Mouse (Mus musculus): ENCODE results near the gene Clca2. TPM values are rescaled to one million over a fixed set of nuclear protein-coding genes. Genes with fewer than 3 reads are reported as not detected.
"Not testable (repeated sequence)": the region's sequence is repeated elsewhere in the genome, so short reads cannot be mapped to it uniquely, and the experiment has no call there.

Gene Clca2
- polyA plus RNA-seq, 1 experiment: 0.91 TPM

DNA sequence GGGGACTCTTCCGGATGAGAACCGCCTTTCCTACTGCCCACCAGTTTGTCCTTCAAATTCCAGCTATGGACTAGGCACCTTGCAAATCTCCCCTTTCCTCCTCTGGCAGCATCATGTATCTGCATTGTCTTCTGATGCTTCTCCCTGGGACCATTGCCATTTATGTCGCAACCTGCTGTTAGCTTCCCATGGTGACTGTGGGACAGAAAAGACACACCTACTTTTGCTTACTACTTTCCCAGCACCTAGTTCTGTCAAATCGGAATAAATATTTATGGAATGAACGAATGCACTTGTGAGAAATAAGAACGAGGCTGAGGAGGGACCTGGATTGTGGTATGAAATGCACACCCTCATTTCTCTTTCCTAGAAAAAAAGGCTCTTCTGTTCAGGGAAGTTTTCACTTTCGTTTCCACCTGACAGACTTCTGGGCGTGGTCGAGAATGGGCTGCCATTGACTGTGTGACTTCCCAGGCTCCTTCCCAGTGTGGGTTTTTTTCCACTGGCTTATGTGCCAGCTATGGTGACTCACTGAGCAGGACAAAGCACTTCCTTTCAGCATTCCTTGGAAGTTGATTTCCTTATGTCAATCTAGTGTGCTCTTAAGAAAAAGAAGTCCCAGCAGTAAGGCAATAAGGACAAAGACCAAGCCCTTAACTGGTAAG lies 2.8 kb upstream of the Clca2 start:
- DNase-seq: peak; percentile 26
- 43% methylated on average over 9 of the region's 9 CpGs for WGBS
- TF ChIP-seq CTCF (IDR thresholded peaks at IDR 0.05; ENCODE audit: insufficient read depth, low read length) (no peak), POLR2A (IDR thresholded peaks at IDR 0.05; ENCODE audit: borderline replicate concordance, extremely low read depth, low read depth, low read length) (no peak)
- Histone ChIP-seq H3K4me1 (ENCODE audit: control insufficient read depth, insufficient read depth, low read length) (peaks cover 4% of the 10 kb centered on the region), H3K4me3 (replicated peaks; ENCODE audit: extremely low read depth, low read depth, low read length) (peak overlapping the region; percentile 55)

- Histone ChIP-seq H3K4me1 (ENCODE audit: control insufficient read depth, insufficient read depth, low read length) (no peaks in the 10 kb centered on the region), H3K4me3 (replicated peaks; ENCODE audit: extremely low read depth, low read depth, low read length) (no peak overlapping the region)
- TF ChIP-seq CTCF (IDR thresholded peaks at IDR 0.05; ENCODE audit: insufficient read depth, low read length) (no peak), POLR2A (IDR thresholded peaks at IDR 0.05; ENCODE audit: borderline replicate concordance, extremely low read depth, low read depth, low read length) (no peak)
- WGBS: 44% methylated on average over 8 of the region's 8 CpGs
- no peak for DNase-seq
Observed at GRCm38 (mm10) chr3:145087857-145088598, 11.2 kb downstream of the Clca2 start.

- WGBS: 91% methylated on average over 14 of the region's 14 CpGs
- H3K4me3 ChIP-seq (replicated peaks; ENCODE audit: extremely low read depth, low read depth, low read length): no peak overlapping the region
- no peak for DNase-seq
- H3K4me1 ChIP-seq (ENCODE audit: control insufficient read depth, insufficient read depth, low read length): no peaks in the 10 kb centered on the region
- TF ChIP-seq CTCF (IDR thresholded peaks at IDR 0.05; ENCODE audit: insufficient read depth, low read length): no peak
- TF ChIP-seq POLR2A (IDR thresholded peaks at IDR 0.05; ENCODE audit: borderline replicate concordance, extremely low read depth, low read depth, low read length): no peak
Observed at GRCm38 (mm10) chr3:145086180-145086579, 13.1 kb downstream of the Clca2 start.

DNA sequence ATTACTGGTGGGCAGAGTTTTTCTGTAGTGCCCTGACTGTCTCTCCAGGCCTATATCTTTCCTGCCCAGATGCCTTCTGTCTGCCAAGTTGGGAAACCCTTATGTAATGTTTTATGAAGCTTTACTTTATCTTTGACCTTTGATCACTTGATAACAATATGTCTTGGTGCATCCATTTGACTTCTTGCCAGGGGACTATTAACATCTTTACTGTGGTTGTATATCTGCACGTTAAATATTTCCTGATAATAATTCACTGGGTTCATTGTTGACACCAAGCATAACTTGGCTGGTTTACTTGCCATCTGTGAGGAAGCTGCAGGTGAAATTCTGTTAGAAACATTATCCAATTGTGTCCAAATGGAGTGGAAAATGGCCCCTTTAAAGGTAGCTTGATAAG lies 16.2 kb downstream of the Clca2 start:
- Histone ChIP-seq H3K4me3 (replicated peaks; ENCODE audit: extremely low read depth, low read depth, low read length) (no peak overlapping the region), H3K4me1 (ENCODE audit: control insufficient read depth, insufficient read depth, low read length) (no peaks in the 10 kb centered on the region)
- TF ChIP-seq POLR2A (IDR thresholded peaks at IDR 0.05; ENCODE audit: borderline replicate concordance, extremely low read depth, low read depth, low read length): no peak
- no peak for TF ChIP-seq CTCF (IDR thresholded peaks at IDR 0.05; ENCODE audit: insufficient read depth, low read length)
- DNase-seq: no peak
- whole genome bisulfite sequencing: 46% methylated on average over 1 of the region's 1 CpGs

- Histone ChIP-seq H3K4me1 (ENCODE audit: control insufficient read depth, insufficient read depth, low read length) (no peaks in the 10 kb centered on the region), H3K4me3 (replicated peaks; ENCODE audit: extremely low read depth, low read depth, low read length) (no peak overlapping the region)
- 78% methylated on average over 8 of the region's 8 CpGs for WGBS
- TF ChIP-seq CTCF (IDR thresholded peaks at IDR 0.05; ENCODE audit: insufficient read depth, low read length) (no peak), POLR2A (IDR thresholded peaks at IDR 0.05; ENCODE audit: borderline replicate concordance, extremely low read depth, low read depth, low read length) (no peak)
- DNase-seq: no peak
Observed at GRCm38 (mm10) chr3:145080904-145081303, 18.3 kb downstream of the Clca2 start.

GRCm38 (mm10) chr3:145078405-145078804 lies 20.8 kb downstream of the Clca2 start:
- Histone ChIP-seq H3K4me3 (replicated peaks; ENCODE audit: extremely low read depth, low read depth, low read length) (no peak overlapping the region), H3K4me1 (ENCODE audit: control insufficient read depth, insufficient read depth, low read length) (no peaks in the 10 kb centered on the region)
- WGBS: 38% methylated on average over 6 of the region's 6 CpGs
- no peak for TF ChIP-seq CTCF (IDR thresholded peaks at IDR 0.05; ENCODE audit: insufficient read depth, low read length)
- no peak for DNase-seq

- H3K4me1 ChIP-seq (ENCODE audit: control insufficient read depth, insufficient read depth, low read length): no peaks in the 10 kb centered on the region
- no peak for TF ChIP-seq POLR2A (IDR thresholded peaks at IDR 0.05; ENCODE audit: borderline replicate concordance, extremely low read depth, low read depth, low read length)
- no peak for TF ChIP-seq CTCF (IDR thresholded peaks at IDR 0.05; ENCODE audit: insufficient read depth, low read length)
- no peak overlapping the region for H3K4me3 ChIP-seq (replicated peaks; ENCODE audit: extremely low read depth, low read depth, low read length)
- 89% methylated on average over 3 of the region's 3 CpGs for WGBS
- DNase-seq: no peak
Observed at GRCm38 (mm10) chr3:145072339-145072738, 26.9 kb downstream of the Clca2 start.

- 68% methylated on average over 4 of the region's 4 CpGs for WGBS
- no peak overlapping the region for H3K4me3 ChIP-seq (replicated peaks; ENCODE audit: extremely low read depth, low read depth, low read length)
- TF ChIP-seq POLR2A (IDR thresholded peaks at IDR 0.05; ENCODE audit: borderline replicate concordance, extremely low read depth, low read depth, low read length) (no peak), CTCF (IDR thresholded peaks at IDR 0.05; ENCODE audit: insufficient read depth, low read length) (no peak)
Observed at GRCm38 (mm10) chr3:145068964-145069363, 30.3 kb downstream of the Clca2 start.

DNA sequence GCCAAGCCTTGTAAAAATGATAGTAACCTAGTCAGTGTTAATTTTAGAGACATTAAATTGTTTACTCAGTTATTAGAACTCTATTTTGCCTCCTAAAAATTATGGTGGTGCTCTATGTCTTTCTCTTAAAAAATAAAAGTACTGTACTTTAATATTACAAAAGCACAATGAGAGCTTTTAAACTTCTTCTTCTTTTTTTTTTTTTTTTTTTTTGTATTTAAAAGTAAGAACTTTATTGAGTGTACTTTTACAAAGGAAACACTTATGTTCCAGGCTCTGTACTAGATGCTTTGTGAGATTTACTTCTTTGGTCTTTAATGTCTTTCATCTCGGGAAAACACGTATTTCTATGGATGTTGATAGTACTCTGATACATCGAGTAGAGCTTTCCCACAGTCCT lies 44.1 kb downstream of the Clca2 start:
- 93% methylated on average over 3 of the region's 3 CpGs for WGBS
- H3K4me1 ChIP-seq (ENCODE audit: control insufficient read depth, insufficient read depth, low read length); H3K4me3 ChIP-seq (replicated peaks; ENCODE audit: extremely low read depth, low read depth, low read length); DNase-seq: not testable (repeated sequence)

More at GRCm38 (mm10) chr3:145068964-145069363, 30.3 kb downstream of the Clca2 start:
- no peak for DNase-seq
- no peaks in the 10 kb centered on the region for H3K4me1 ChIP-seq (ENCODE audit: control insufficient read depth, insufficient read depth, low read length)

DNA sequence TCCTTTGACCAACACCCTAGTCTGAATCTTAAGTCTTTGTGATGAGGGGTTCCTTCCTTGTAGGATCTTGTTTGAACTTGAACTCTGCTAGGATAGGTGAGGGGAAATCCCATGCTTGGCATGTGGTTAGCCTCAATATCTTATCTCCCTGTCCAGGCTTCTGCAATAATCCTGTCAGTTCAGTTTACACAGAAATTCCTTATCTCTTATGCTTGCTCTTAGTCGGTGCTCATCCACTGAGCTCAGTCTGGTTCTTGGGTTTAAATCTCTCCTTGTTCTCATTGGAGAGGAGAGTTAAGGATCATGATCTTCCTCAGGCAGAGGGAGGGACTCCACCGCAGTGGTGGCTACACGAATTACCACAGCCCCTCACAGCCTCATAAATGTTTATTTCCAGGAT lies 49.4 kb downstream of the Clca2 start:
- no peak for DNase-seq
- Histone ChIP-seq H3K4me3 (replicated peaks; ENCODE audit: extremely low read depth, low read depth, low read length) (no peak overlapping the region), H3K4me1 (ENCODE audit: control insufficient read depth, insufficient read depth, low read length) (no peaks in the 10 kb centered on the region)
- TF ChIP-seq POLR2A (IDR thresholded peaks at IDR 0.05; ENCODE audit: borderline replicate concordance, extremely low read depth, low read depth, low read length): no peak
- TF ChIP-seq CTCF (IDR thresholded peaks at IDR 0.05; ENCODE audit: insufficient read depth, low read length): no peak
- WGBS: 29% methylated on average over 3 of the region's 3 CpGs

All from lung, adult 2 months (tissue).